Mouse (Mus musculus) left cerebral cortex, adult 18-20 months (tissue): Measurements from ENCODE around the gene Nrarp. TPM values are rescaled to one million over a fixed set of nuclear protein-coding genes. Genes with fewer than 3 reads are reported as not detected.

Source experiments
- DNase-seq, 2 experiments: peaks; one replicate each; pipeline ENCODE4 v3.0.0; 2021 to 2022; ENCODE audit warnings: low spot score in 2 of 2, mixed read lengths in 1 of 2
- total RNA-seq, 2 experiments: library from RNA; stranded (reverse); gene quantifications; 2 replicates each; pipeline ENCODE4 v1.2.3; 2021

Gene Nrarp
- total RNA-seq, 2 experiments from 2014 or later = 19.2 to 23.9 TPM

- DNase-seq = no peak
Observed at GRCm38 (mm10) chr2:25226864-25227263, 46.3 kb downstream of the Nrarp start.

DNA sequence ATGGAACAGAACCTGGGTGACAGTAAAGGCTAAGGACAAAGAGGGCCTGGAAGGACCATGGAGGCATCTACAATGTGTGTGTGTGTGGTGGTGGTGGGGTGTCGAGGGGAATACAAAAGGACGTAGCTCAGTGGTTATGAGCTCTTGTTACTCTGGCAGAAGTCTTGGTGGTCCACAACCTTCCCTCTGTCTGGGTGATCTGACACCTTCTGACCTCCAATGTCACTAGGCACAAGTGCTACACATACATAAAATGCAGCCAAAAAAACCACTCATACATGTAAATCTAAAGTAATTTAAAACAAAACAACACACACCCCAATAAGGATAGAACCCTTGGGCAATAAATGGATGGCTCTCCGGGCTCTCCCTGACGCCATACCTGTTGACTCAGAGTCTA lies 46.8 kb downstream of the Nrarp start:
- DNase-seq = no peak

DNA sequence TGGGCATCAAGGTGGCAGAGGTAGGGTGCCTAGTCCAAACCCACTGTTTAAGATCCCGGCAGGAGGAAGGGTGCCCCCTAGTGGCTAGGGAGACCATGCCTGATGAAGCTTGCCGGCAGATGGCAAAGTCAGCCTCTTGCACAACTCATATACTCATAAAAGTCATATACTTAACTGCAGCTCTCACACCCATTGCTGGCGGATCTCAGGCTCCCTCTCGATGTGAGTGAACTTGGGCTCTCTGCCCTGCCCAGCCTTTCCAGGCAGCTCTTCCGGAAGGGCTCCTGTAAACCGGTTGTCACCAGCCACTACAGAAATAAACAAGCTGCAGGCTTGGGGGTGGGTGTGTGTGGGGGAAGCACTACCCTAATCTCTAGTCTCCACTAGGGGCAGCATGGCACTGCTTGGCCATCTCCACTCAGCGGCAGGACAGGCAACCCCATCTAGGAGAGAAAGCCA lies 47.9 kb downstream of the Nrarp start:
- DNase-seq = peak; percentile 79 to 81

- DNase-seq = no peak
Observed at GRCm38 (mm10) chr2:25228995-25229530, 48.5 kb downstream of the Nrarp start.

DNA sequence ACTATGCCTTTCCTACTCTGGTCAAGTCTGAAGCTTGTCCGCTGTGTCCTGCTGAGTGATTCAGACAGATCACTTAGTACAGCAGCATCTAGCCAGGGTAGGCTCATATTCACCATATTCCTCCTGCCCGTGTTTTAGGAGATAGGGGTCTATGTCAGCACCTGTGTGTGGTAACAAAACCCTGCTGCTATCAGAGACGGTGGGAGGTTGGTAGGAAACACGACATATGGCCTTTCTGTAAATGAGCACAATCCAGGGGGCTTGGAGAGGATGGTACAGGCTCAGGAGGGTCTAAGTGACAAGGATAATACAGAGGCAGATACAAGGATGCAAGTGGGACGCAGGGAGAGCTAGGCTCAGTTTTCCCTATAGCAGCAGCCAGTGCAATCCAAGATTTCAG lies 49.0 kb downstream of the Nrarp start:
- no peak for DNase-seq

- DNase-seq = no peak
Observed at GRCm38 (mm10) chr2:25230581-25230980, 50.0 kb downstream of the Nrarp start.

DNA sequence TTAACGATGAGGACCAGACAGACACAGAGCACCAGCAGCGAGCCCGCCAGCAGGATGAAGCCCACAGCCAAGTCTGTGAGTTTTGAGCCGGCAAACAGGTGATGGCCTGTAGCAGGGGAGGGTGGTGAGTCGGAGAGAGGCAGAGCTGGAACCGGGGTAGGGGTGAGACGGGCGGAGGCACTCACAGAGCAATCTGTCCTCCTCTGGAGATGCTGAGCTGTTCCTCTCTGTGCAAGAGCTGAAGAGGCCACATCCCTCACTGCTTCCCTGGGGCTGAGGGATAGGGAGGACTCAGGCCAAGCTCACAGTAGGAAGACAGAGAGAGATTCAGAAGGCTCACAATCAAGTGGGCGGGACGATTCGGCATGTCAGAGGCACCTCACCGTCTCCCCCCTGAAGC lies 50.5 kb downstream of the Nrarp start:
- DNase-seq = no peak

Other genes with a start within 250 kb of the Nrarp start
- 10 to 100 TPM; 14.1 to 15.3 TPM for gene Arrdc1, start 245.5 kb upstream of the Nrarp start, total RNA-seq
- 10 to 100 TPM; 40.0 to 41.6 TPM for gene Zmynd19, start 231.0 kb upstream of the Nrarp start, total RNA-seq
- 10 to 100 TPM; 24.8 to 32.6 TPM for gene Dph7, start 218.4 kb upstream of the Nrarp start, total RNA-seq
- gene Mrpl41, start 205.7 kb upstream of the Nrarp start, total RNA-seq = 10 to 100 TPM; 77.8 to 85.6 TPM
- gene Pnpla7, start 204.7 kb upstream of the Nrarp start, total RNA-seq = 10 to 100 TPM; 15.6 to 19.5 TPM
- 100 to 1,000 TPM; 435 to 452 TPM for gene Nsmf, start 126.4 kb upstream of the Nrarp start, total RNA-seq
- gene Entpd8, start 100.5 kb upstream of the Nrarp start, total RNA-seq = not detected
- not detected for gene Noxa1, start 85.6 kb upstream of the Nrarp start, total RNA-seq
- 1 to 10 TPM; 2.2 to 2.5 TPM for gene Tor4a, start 16.1 kb downstream of the Nrarp start, total RNA-seq
- gene Nelfb, start 30.7 kb downstream of the Nrarp start, total RNA-seq = 10 to 100 TPM; 62.1 to 68.6 TPM
- gene Stpg3, start 33.9 kb downstream of the Nrarp start, total RNA-seq = under 1 TPM; 0.37 to 0.40 TPM
- gene Fam166a, start 38.0 kb downstream of the Nrarp start, total RNA-seq = not detected
- 100 to 1,000 TPM; 358 to 360 TPM for gene Tubb4b, start 43.9 kb downstream of the Nrarp start, total RNA-seq
- not detected for gene Slc34a3, start 53.6 kb downstream of the Nrarp start, total RNA-seq
- gene Rnf224, start 56.0 kb downstream of the Nrarp start, total RNA-seq = not detected
- 100 to 1,000 TPM; 252 to 262 TPM for gene Rnf208, start 61.5 kb downstream of the Nrarp start, total RNA-seq
- not detected for gene Cysrt1, start 61.7 kb downstream of the Nrarp start, total RNA-seq
- gene AL732309.1, start 66.1 kb downstream of the Nrarp start, total RNA-seq = 1 to 10 TPM; 1.4 to 4.1 TPM
- gene Tmem203, start 74.7 kb downstream of the Nrarp start, total RNA-seq = 10 to 100 TPM; 31.8 to 37.8 TPM
- gene Tprn, start 81.9 kb downstream of the Nrarp start, total RNA-seq = 10 to 100 TPM; 13.7 to 17.9 TPM
- gene Ssna1, start 91.7 kb downstream of the Nrarp start, total RNA-seq = 10 to 100 TPM; 57.6 to 70.5 TPM
- gene Anapc2, start 91.7 kb downstream of the Nrarp start, total RNA-seq = 10 to 100 TPM; 87.1 to 87.2 TPM
- gene Tmem210, start 107.4 kb downstream of the Nrarp start, total RNA-seq = not detected
- not detected for gene Lrrc26, start 109.2 kb downstream of the Nrarp start, total RNA-seq
- gene Grin1, start 138.4 kb downstream of the Nrarp start, total RNA-seq = 100 to 1,000 TPM; 393 to 402 TPM
- gene Man1b1, start 151.6 kb downstream of the Nrarp start, total RNA-seq = 10 to 100 TPM; 62.1 to 62.2 TPM
- gene Dpp7, start 175.6 kb downstream of the Nrarp start, total RNA-seq = 10 to 100 TPM; 30.4 to 38.7 TPM
- 10 to 100 TPM; 17.3 to 21.6 TPM for gene Uap1l1, start 184.9 kb downstream of the Nrarp start, total RNA-seq
- gene Sapcd2, start 191.6 kb downstream of the Nrarp start, total RNA-seq = 1 to 10 TPM; 1.4 to 1.8 TPM
- gene Entpd2, start 215.1 kb downstream of the Nrarp start, total RNA-seq = 10 to 100 TPM; 13.6 to 13.8 TPM
- gene Npdc1, start 218.6 kb downstream of the Nrarp start, total RNA-seq = 100 to 1,000 TPM; 328 to 341 TPM
- under 1 TPM; 0.21 to 0.56 TPM for gene Fut7, start 242.5 kb downstream of the Nrarp start, total RNA-seq
- 100 to 1,000 TPM; 155 to 165 TPM for gene Abca2, start 247.9 kb downstream of the Nrarp start, total RNA-seq